Mouse (Mus musculus) CD4-positive, CD25-positive, alpha-beta regulatory T cell (primary cell): ENCODE results near the gene Apoc1. TPM values are rescaled to one million over a fixed set of nuclear protein-coding genes. Genes with fewer than 3 reads are reported as not detected.

ENCODE experiments used
- polyA plus RNA-seq: library from polyadenylated mRNA; unstranded; fragments of 100-300 nt; shearing (Covaris generic); gene quantifications from one replicate; pipeline ENCODE4 v1.2.1, GENCODE M21; 2017

Apoc1 gene
- polyA plus RNA-seq, result 0.99 TPM

DNA sequence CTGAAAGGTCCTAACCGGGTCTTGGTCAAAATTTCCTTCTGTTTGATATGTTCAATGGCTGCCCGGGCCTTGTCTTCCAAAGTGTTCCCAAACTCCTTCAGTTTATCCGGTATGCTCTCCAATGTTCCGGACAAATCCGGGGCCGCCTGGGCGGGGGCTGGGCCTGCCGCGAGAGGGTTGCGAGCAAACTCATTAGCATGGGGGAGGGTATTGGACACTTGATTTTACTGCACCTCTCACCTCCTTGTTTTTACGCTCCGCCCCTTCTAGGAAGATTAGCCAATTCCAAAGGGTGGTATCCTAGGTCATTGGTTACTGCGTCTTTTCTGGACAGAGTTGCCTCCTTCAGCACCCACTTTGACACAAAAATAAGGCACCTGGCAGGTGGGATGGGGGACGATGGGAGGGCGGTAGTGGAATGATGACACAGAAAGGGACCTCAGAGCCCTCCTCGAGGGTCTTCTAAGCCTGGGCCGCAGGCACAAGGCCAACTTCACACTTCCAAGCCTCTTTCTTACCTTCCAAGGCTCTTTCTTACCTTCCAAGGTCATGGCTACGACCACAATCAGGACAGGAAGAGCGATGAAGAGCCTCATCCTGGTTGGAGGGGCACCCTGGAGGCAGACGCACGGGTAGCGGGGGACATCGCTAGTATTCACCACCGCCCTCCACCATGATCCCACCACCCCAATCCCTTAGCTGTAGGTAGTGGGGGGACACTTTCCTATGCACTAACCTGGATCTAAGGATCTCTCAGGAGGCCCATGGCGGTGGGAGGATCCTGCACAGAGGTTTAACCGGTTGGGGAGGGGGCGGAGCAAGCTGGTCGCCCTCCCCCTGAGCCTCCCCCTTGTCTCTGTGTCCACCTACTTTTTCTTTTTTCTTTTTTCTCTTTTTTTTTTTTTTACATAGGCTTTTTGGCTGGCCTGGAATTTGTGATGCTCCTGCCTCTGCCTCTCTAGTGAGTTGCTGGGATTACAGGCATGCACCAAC lies at the start of gene Apoc1:
Gene Apoc1, minus strand, starts transcription at position 788 of the 993 bp plus-strand sequence.

DNA sequence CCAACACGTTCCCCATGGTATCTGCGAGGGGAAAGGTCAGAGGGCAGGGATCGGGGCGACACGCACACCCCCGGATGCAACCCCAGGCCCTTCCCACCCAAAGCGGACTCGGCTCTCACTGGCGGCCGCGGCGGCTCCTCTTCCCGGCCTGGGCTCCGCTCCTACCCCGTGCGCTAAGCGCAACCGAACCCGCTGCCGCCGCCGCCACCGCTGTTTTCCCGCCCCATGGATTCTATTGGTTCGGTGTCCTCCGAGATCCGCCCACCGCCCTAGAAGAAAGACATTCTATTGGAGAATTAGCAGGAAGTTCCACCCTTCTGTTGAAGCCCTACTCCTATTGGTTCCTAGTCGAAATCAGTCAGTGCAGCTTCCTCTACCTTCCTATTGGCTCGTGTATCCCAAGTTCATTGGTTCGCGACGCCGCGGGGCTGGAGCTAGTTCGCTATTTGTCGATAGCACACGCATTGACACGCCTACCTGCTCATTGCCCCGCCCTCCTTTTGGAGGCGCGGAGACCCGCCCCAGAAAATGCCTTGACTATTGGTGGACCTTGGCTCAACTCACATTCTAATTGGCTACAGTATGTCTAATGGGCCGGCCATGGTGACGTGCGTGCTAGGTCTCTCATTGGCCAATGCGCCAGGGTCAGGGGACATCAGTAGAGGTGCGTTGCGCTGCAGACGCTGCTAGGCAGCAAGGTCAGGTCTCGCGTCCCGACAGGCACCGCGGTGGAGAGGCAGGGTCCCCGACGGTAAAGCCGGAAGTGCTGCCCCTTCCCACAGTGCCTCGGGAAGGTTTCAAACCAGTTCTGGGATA lies 23.0 kb upstream of the Apoc1 start, which contains the start of gene Tomm40:
Gene Tomm40, minus strand, starts transcription at position 200 of the 816 bp plus-strand sequence.

DNA sequence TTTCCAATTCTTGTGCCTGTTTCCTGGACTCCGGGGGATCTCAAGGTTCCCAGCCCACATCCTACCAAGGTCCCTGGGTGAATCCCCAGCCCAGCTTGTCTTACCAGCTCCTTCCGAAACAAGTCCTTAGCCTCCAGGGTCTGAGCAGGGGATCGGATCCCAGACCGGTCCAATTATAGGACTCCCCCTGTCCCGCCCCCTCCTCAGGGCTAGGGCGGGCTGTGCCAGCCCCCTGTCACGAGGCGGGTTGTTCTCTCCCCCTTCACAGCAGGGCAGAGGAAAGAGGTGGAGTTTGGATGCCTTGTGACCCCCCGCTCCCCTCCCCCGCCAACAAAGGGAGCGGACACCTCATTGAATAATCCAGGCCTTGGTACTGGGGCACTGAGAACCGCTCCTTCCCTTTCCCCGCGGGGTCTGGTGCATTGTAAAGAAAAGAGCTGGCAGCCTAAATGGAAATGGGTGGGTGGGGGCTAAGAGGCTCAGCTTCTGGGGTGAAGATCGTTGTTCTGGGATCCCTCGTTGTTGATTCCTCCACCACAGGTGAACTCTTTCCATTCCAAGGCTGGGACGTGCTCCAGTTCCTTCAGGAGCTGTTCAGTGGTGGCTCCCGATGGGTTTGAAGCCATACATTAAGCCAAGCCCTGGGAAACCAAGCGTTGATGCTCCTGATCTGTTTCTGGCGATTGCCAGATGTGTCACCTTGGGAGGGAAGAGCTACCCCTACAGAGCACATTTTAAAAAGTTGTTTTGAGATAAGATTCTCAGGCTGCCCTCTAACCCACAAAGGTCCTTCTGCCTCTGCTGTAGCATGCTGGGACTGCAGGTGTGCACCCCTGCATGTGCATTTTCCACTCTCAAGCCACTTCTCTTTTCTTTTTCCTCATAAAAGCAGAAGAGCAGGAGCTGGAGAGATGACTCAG lies 6.7 kb upstream of the Apoc1 start, which contains the start of gene Apoe:
Gene Apoe, minus strand, starts transcription at position 282 of the 920 bp plus-strand sequence.

DNA sequence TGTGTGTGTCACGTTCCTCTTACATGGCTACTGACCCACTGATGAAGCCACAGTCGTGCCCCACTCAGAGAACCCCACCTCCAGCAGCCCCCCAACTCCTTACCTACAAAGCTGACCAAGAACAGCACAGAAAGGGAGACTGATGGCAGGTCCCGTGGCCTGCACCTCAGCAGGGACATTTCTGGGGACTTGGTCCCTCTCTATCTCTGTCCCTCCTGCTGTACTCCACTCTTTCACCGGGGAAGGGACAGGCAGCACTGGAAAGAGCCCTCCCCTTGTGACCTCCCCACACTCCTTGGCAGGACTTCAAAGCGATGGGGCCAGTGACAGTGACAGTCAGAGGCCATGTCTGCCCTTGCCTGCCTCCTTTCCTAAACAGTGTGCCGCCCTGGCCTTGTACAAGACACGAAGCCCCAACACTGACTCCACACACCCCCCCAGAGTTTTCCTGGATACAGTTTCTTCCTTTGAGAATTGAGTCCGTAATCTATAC lies 11.2 kb downstream of the Apoc1 start, which contains the start of the genes Gm44805 and Apoc4:
Gene Gm44805, minus strand, starts transcription at position 222 of the 493 bp plus-strand sequence.
Gene Apoc4, minus strand, starts transcription at position 278 of the 493 bp plus-strand sequence.

GRCm38 (mm10) chr7:19677872-19678271 lies 14.6 kb downstream of the Apoc1 start, which contains the start of gene Apoc2:
TSS of gene Apoc2 (minus strand) at chr7:19677941.

DNA sequence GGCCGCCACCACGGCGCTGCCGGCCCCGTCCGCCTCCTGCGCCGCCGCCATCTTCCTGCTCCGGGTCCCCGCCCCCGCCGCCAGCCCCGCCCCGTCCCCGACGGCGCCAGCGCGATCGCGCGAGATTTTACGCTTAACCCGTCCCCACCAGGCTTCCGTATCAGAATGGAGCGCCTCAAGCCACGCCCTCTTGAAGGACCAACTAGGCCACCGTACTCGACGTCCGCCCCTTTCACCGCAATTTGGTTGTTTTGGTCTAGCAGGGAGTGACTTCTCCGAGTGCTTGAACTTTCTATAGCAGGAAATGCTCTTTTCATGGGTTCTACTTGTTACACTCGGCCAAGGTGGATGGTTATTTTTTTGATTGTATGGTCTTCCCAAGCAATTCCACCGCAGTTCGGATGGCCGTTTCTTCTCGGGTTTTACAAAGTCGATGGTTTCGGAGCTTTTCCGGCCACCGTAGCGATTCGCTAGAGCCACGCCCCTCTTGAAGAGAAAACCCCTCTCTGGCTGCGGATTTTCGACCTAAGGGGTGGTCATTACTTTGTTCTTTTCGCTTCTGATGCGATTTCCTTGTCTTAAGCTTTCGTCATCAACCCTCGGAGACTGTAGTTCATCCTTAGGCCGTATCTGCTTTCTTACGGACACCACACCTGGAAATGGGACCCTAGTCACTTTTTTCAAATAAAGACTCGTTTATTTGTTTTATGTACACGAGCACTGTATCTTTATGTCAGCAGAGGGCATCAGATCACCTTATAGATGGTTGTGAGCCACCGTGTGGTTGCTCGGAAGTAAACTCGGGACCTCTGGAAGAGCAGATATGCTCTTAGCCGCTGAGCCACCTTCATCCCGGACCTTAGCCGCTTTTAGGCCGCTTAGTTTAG lies 27.3 kb downstream of the Apoc1 start, which contains the start of gene Clptm1:
Gene Clptm1, minus strand, starts transcription at position 79 of the 887 bp plus-strand sequence.

Other genes starting within 250 kb of the Apoc1 start
- gene Mark4, start 233.8 kb downstream of the Apoc1 start, polyA plus RNA-seq, result 9.0 TPM
- gene Exoc3l2, start 229.3 kb downstream of the Apoc1 start, polyA plus RNA-seq, result not detected
- gene Bloc1s3, start 184.3 kb downstream of the Apoc1 start, polyA plus RNA-seq, result 11.3 TPM
- 123 TPM for gene Trappc6a, start 184.3 kb downstream of the Apoc1 start, polyA plus RNA-seq
- gene Nkpd1, start 174.8 kb downstream of the Apoc1 start, polyA plus RNA-seq, result not detected
- 18.0 TPM for gene Ppp1r37, start 129.6 kb downstream of the Apoc1 start, polyA plus RNA-seq
- gene Zfp296, start 115.4 kb downstream of the Apoc1 start, polyA plus RNA-seq, result 1.4 TPM
- 120 TPM for gene Gemin7, start 115.1 kb downstream of the Apoc1 start, polyA plus RNA-seq
- gene Clasrp, start 88.2 kb downstream of the Apoc1 start, polyA plus RNA-seq, result 75.0 TPM
- gene Relb, start 63.2 kb downstream of the Apoc1 start, polyA plus RNA-seq, result 87.1 TPM
- gene Clptm1, start 27.6 kb downstream of the Apoc1 start, polyA plus RNA-seq, result 156 TPM
- not detected for gene Apoc2, start 14.7 kb downstream of the Apoc1 start, polyA plus RNA-seq
- not detected for gene Gm44805, start 11.2 kb downstream of the Apoc1 start, polyA plus RNA-seq
- not detected for gene Apoc4, start 11.2 kb downstream of the Apoc1 start, polyA plus RNA-seq
- 23.1 TPM for gene Apoe, start 6.5 kb upstream of the Apoc1 start, polyA plus RNA-seq
- 89.0 TPM for gene Tomm40, start 22.8 kb upstream of the Apoc1 start, polyA plus RNA-seq
- gene Nectin2, start 57.8 kb upstream of the Apoc1 start, polyA plus RNA-seq, result 1.2 TPM
- gene Bcam, start 78.4 kb upstream of the Apoc1 start, polyA plus RNA-seq, result 13.3 TPM
- gene Cblc, start 104.1 kb upstream of the Apoc1 start, polyA plus RNA-seq, result 0.17 TPM
- 116 TPM for gene Bcl3, start 130.1 kb upstream of the Apoc1 start, polyA plus RNA-seq
- gene Gm19345, start 159.3 kb upstream of the Apoc1 start, polyA plus RNA-seq, result 0.45 TPM
- gene Ceacam16, start 168.6 kb upstream of the Apoc1 start, polyA plus RNA-seq, result 0.37 TPM
- not detected for gene Ceacam19, start 195.3 kb upstream of the Apoc1 start, polyA plus RNA-seq
- gene Pvr, start 228.5 kb upstream of the Apoc1 start, polyA plus RNA-seq, result 41.8 TPM